Mouse (Mus musculus) spleen, postnatal 14 days (tissue): ENCODE results near the gene Afp.

Experiments used
- DNase-seq, 2 experiments: peaks; one replicate each; pipeline ENCODE4 v3.0.0; 2021 to 2022; ENCODE audit warnings: low spot score in 2 of 2

Afp gene

GRCm38 (mm10) chr5:90490518-90490917 lies at the start of gene Afp:
Gene Afp, plus strand, starts transcription at chr5:90490737.
- no peak for DNase-seq

- DNase-seq, result no peak
Observed at GRCm38 (mm10) chr5:90447577-90447976, 43.0 kb upstream of the Afp start.

GRCm38 (mm10) chr5:90449961-90450360 lies 40.6 kb upstream of the Afp start:
- DNase-seq, result no peak

- no peak for DNase-seq
Observed at GRCm38 (mm10) chr5:90452711-90453110, 37.8 kb upstream of the Afp start.

GRCm38 (mm10) chr5:90457241-90457640 lies 33.3 kb upstream of the Afp start:
- DNase-seq, result no peak

- DNase-seq, result no peak
Observed at GRCm38 (mm10) chr5:90458727-90459126, 31.8 kb upstream of the Afp start.

- no peak for DNase-seq
Observed at GRCm38 (mm10) chr5:90460619-90461018, 29.9 kb upstream of the Afp start, which contains the start of gene Alb. Gene Alb, plus strand, starts transcription at chr5:90460897.

- no peak for DNase-seq
Observed at GRCm38 (mm10) chr5:90466806-90467205, 23.7 kb upstream of the Afp start.

GRCm38 (mm10) chr5:90467245-90467644 lies 23.3 kb upstream of the Afp start:
- DNase-seq, result no peak

- no peak for DNase-seq
Observed at GRCm38 (mm10) chr5:90470836-90471235, 19.7 kb upstream of the Afp start.

- DNase-seq, result no peak
Observed at GRCm38 (mm10) chr5:90473902-90474301, 16.6 kb upstream of the Afp start.

- DNase-seq, result no peak
Observed at GRCm38 (mm10) chr5:90474369-90474768, 16.2 kb upstream of the Afp start.

- no peak for DNase-seq
Observed at GRCm38 (mm10) chr5:90476741-90477140, 13.8 kb upstream of the Afp start.

GRCm38 (mm10) chr5:90477308-90478140 lies 13.0 kb upstream of the Afp start:
- DNase-seq, result no peak

GRCm38 (mm10) chr5:90478886-90479285 lies 11.7 kb upstream of the Afp start:
- DNase-seq, result no peak

- DNase-seq, result no peak
Observed at GRCm38 (mm10) chr5:90485597-90485996, 4.9 kb upstream of the Afp start.

- no peak for DNase-seq
Observed at GRCm38 (mm10) chr5:90488323-90488722, 2.2 kb upstream of the Afp start.

GRCm38 (mm10) chr5:90492440-90492839 lies 1.9 kb downstream of the Afp start:
- peak in 1 of 2 experiments; percentile 18 for DNase-seq

GRCm38 (mm10) chr5:90494308-90494707 lies 3.8 kb downstream of the Afp start:
- no peak for DNase-seq

- no peak for DNase-seq
Observed at GRCm38 (mm10) chr5:90499509-90499908, 9.0 kb downstream of the Afp start.

- DNase-seq, result peak; percentile 37 to 59
Observed at GRCm38 (mm10) chr5:90500714-90501113, 10.2 kb downstream of the Afp start.

- DNase-seq, result no peak
Observed at GRCm38 (mm10) chr5:90501752-90502151, 11.2 kb downstream of the Afp start.

- DNase-seq, result no peak
Observed at GRCm38 (mm10) chr5:90504742-90505141, 14.2 kb downstream of the Afp start.

GRCm38 (mm10) chr5:90506507-90506906 lies 16.0 kb downstream of the Afp start:
- DNase-seq, result no peak
